ENCODE assay signal across 8 mouse cellular contexts in the genomic region with DNA sequence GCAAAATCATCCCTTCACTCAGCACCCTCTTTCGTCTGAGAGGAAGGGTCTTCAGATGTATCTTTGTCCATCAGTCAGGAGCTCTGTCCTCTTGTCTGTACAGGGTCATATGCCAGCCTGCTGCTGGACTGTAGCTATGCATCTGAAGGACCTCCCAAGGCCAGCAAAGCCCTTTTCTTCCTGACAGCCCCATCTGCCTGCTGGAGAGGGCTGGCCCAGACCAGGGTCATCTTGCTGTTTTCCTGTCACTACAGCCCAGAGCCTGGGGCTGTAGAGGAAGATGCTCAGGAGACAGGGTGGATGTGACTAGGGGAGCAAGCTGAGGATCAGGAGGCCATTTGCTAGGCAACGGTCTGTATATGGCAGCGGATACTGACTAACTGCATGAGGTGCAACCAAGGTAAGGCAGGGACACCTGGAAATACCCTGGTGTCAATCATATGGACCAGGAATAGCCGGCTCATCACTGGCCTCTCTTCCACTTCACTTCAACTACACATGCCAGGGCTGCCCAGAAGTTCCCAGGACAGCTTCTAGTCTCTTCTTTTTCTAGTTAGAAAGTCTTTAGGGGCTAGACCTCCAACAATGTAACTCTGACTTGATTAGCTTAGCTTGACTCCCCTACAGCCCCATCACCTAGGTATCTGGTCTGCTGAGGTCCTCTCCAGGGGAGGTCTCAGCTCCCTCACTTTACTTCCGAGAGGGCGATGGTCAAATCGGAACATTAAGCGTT. TPM values are rescaled to one million over a fixed set of nuclear protein-coding genes. Genes with fewer than 3 reads are reported as not detected.
DNase-seq lines count a peak whose midpoint lies in the region; ATAC-seq and TF ChIP-seq lines count a peak whose summit lies in the region.

No protein-coding gene starts in this region.

- H3K4me1 ChIP-seq in hindbrain, embryonic 14.5 days (replicated peaks; ENCODE audit: control insufficient read depth, insufficient read depth, low read length): peaks cover 37% of the 10 kb centered on the region
- H3K4me1 ChIP-seq in midbrain, embryonic 16.5 days (ENCODE audit: control insufficient read depth, insufficient read depth, low read length): peaks cover 43% of the 10 kb centered on the region

- H3K27me3 ChIP-seq in hindbrain, embryonic 14.5 days (ENCODE audit: control insufficient read depth, insufficient read depth, low read length): no peaks in the 10 kb centered on the region
- no peaks in the 10 kb centered on the region for H3K27me3 ChIP-seq in midbrain, embryonic 16.5 days (ENCODE audit: control insufficient read depth, insufficient read depth, low read depth, low read length)

- no peak for DNase-seq in layer of hippocampus, adult 2 months (ENCODE audit: low spot score in 2 of 2)
- no peak for DNase-seq in layer of hippocampus, adult 11-12 months (ENCODE audit: low spot score)
- peak; percentile 56 to 64 for DNase-seq in cerebellum, postnatal 25 days
- no peak for DNase-seq in hindbrain, embryonic 14.5 days (ENCODE audit: low spot score)
- no peak for DNase-seq in right cerebral cortex, adult 18-20 months
- DNase-seq in frontal cortex, postnatal 25 days (ENCODE audit: low spot score in 2 of 2): no peak
- no peak for DNase-seq in kidney, postnatal 10 days

- peaks cover 22% of the 10 kb centered on the region for H3K36me3 ChIP-seq in hindbrain, embryonic 14.5 days (replicated peaks; ENCODE audit: control insufficient read depth, insufficient read depth)
- H3K36me3 ChIP-seq in midbrain, embryonic 16.5 days (ENCODE audit: control insufficient read depth, insufficient read depth, low read length): peaks cover 18% of the 10 kb centered on the region

- peak overlapping the region; percentile 66 for H3K9ac ChIP-seq in hindbrain, embryonic 14.5 days
- H3K9ac ChIP-seq in midbrain, embryonic 16.5 days (ENCODE audit: low read depth, low read length): peak overlapping the region; percentile 82

- ATAC-seq in hindbrain, embryonic 14.5 days (ENCODE audit: low FRiP score): no peak
- ATAC-seq in midbrain, embryonic 16.5 days: no peak

- peak overlapping the region; percentile 90 for H3K4me3 ChIP-seq in layer of hippocampus, adult 2 months
- peak overlapping the region; percentile 49 for H3K4me3 ChIP-seq in hindbrain, embryonic 14.5 days (replicated peaks; ENCODE audit: low read length)
- H3K4me3 ChIP-seq in midbrain, embryonic 16.5 days (ENCODE audit: low read depth, low read length): peak overlapping the region; percentile 71

- WGBS in hindbrain, embryonic 14.5 days: 18% methylated on average over 8 of the region's 8 CpGs
- 14% methylated on average over 8 of the region's 8 CpGs for WGBS in midbrain, embryonic 16.5 days

- H3K4me2 ChIP-seq in hindbrain, embryonic 14.5 days (replicated peaks): peak overlapping the region; percentile 82
- H3K4me2 ChIP-seq in midbrain, embryonic 16.5 days (ENCODE audit: low read length): peak overlapping the region; percentile 99

- H3K9me3 ChIP-seq in hindbrain, embryonic 14.5 days (ENCODE audit: control insufficient read depth, low read length): no peaks in the 10 kb centered on the region
- no peaks in the 10 kb centered on the region for H3K9me3 ChIP-seq in midbrain, embryonic 16.5 days (replicated peaks; ENCODE audit: control insufficient read depth, low read length, poor library complexity, severe bottlenecking)

- peak overlapping the region; percentile 98 for H3K27ac ChIP-seq in layer of hippocampus, adult 2 months
- peak overlapping the region; percentile 94 for H3K27ac ChIP-seq in hindbrain, embryonic 14.5 days
- H3K27ac ChIP-seq in midbrain, embryonic 16.5 days (ENCODE audit: low read length): peak overlapping the region; percentile 98

- no peak for TF ChIP-seq CTCF in layer of hippocampus, adult 2 months (conservative IDR thresholded peaks at IDR 0.05)

RNA-seq across cellular contexts. Expression of gene Ccdc28b, which starts 0.8 kb away (rescaled TPM):
- 10 to 100 TPM; 70.2 to 81.0 TPM for total RNA-seq in layer of hippocampus, adult 2 months (2021)
- polyA plus RNA-seq in hindbrain, embryonic 14.5 days (2014; fragmentation: Nextera tagmentation; extraction: Ambion mirVana): 127 and 128 TPM in 2 replicates
- 172 and 183 TPM in 2 replicates for polyA plus RNA-seq in midbrain, embryonic 16.5 days (2015; fragmentation: Nextera tagmentation; extraction: Ambion mirVana)

RNA-seq across cellular contexts. Expression of gene Iqcc, which starts 4.1 kb away (rescaled TPM):
- total RNA-seq in layer of hippocampus, adult 2 months (2021): 10 to 100 TPM; 31.5 to 34.3 TPM
- polyA plus RNA-seq in hindbrain, embryonic 14.5 days (2014; fragmentation: Nextera tagmentation; extraction: Ambion mirVana): 28.5 and 31.3 TPM in 2 replicates
- polyA plus RNA-seq in midbrain, embryonic 16.5 days (2015; fragmentation: Nextera tagmentation; extraction: Ambion mirVana): 28.0 and 33.1 TPM in 2 replicates

RNA-seq across cellular contexts. Expression of gene Dcdc2b, which starts 8.9 kb away (rescaled TPM):
- 1 to 10 TPM; 5.7 to 7.4 TPM for total RNA-seq in layer of hippocampus, adult 2 months (2021)
- 2.7 and 5.4 TPM in 2 replicates for polyA plus RNA-seq in hindbrain, embryonic 14.5 days (2014; fragmentation: Nextera tagmentation; extraction: Ambion mirVana)
- 3.5 and 4.1 TPM in 2 replicates for polyA plus RNA-seq in midbrain, embryonic 16.5 days (2015; fragmentation: Nextera tagmentation; extraction: Ambion mirVana)

RNA-seq across cellular contexts. Expression of gene Txlna, which starts 17.9 kb away (rescaled TPM):
- 10 to 100 TPM; 49.7 to 51.3 TPM for total RNA-seq in layer of hippocampus, adult 2 months (2021)
- 48.5 and 52.9 TPM in 2 replicates for polyA plus RNA-seq in hindbrain, embryonic 14.5 days (2014; fragmentation: Nextera tagmentation; extraction: Ambion mirVana)
- polyA plus RNA-seq in midbrain, embryonic 16.5 days (2015; fragmentation: Nextera tagmentation; extraction: Ambion mirVana): 42.5 and 49.8 TPM in 2 replicates

RNA-seq across cellular contexts. Expression of gene Tmem234, which starts 22.5 kb away (rescaled TPM):
- total RNA-seq in layer of hippocampus, adult 2 months (2021): 10 to 100 TPM; 83.1 to 86.2 TPM
- 166 and 188 TPM in 2 replicates for polyA plus RNA-seq in hindbrain, embryonic 14.5 days (2014; fragmentation: Nextera tagmentation; extraction: Ambion mirVana)
- 177 and 180 TPM in 2 replicates for polyA plus RNA-seq in midbrain, embryonic 16.5 days (2015; fragmentation: Nextera tagmentation; extraction: Ambion mirVana)

Comparison
In these comparisons a context has a peak if more than half of its experiments do, and no peak if none do; other contexts are left out.
1. DNase-seq: peak in cerebellum, postnatal 25 days (2 of 2); none in layer of hippocampus, adult 2 months (0 of 2), layer of hippocampus, adult 11-12 months (single experiment), hindbrain, embryonic 14.5 days (single experiment), right cerebral cortex, adult 18-20 months (single experiment), frontal cortex, postnatal 25 days (0 of 2) and kidney, postnatal 10 days (single experiment).
2. Peak in every context shown above with its lines, with median percentiles within 50 percentile points of each other: H3K27ac ChIP-seq and H3K4me3 ChIP-seq.